Mouse (Mus musculus) embryo, embryonic 11 days (tissue): ENCODE results near the gene Pds5b.
"Not testable (repeated sequence)": the region's sequence is repeated elsewhere in the genome, so short reads cannot be mapped to it uniquely, and the experiment has no call there.

Experiments
- DNase-seq: peaks from one replicate; pipeline ENCODE4 v3.0.0-alpha.2; 2015

The Pds5b gene

DNA sequence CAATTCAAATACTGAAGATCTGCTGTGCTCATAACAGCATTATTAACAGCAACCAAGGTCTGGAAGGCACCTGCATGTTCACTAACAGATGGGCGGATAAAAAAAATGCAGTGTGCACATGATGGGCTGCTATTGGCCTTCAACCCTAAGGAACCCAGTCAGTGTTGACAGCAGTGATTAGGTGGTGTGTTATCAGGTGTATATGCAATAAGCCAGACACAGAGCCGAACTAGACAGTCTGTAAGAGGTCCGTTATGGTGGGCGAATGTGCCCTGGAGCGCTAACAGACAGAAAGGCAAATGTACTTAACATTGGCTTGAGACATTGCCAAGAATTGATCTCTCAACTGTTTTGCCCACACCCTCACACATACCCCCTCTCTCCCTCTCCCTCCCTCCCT lies 156.0 kb downstream of the Pds5b start:
- no peak for DNase-seq

DNA sequence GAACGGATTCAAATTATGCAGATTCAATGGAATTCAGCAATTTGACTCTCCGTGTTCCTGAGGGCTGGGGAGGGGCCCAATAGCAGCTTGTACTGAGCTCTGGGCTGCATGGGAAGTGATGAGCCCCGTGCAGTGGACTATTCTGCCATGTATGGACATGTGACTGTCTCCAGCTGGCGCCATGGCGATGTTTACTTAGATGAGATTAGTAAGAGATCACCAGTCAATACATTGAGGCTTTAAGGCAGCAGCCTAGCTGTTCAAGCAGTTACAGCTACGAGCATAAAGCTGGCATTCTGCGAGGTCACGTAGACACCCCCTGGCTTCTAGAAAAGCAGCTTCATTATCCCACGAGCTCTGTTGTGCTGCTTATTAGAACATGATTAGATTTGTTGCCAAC lies 157.2 kb downstream of the Pds5b start:
- no peak for DNase-seq

DNA sequence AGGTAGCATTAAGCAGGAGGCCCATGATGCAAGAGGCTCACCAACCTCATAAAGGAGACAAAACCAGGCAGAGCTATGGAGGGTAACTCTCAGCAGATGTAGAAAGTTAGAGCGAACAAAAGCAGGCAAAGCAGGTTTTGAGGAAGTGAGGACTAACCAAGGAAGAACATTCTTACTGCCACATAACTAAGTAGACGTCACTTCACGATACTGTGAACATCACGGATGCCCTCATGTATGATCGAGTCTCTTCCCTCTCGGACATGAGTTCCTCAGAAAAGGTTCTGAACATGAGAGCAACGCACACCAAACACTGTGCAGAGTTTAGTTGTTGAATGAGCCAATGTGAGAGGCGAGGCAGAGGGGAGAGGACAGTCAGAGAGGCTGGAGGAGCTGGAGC lies 163.2 kb downstream of the Pds5b start:
- DNase-seq, result no peak

DNA sequence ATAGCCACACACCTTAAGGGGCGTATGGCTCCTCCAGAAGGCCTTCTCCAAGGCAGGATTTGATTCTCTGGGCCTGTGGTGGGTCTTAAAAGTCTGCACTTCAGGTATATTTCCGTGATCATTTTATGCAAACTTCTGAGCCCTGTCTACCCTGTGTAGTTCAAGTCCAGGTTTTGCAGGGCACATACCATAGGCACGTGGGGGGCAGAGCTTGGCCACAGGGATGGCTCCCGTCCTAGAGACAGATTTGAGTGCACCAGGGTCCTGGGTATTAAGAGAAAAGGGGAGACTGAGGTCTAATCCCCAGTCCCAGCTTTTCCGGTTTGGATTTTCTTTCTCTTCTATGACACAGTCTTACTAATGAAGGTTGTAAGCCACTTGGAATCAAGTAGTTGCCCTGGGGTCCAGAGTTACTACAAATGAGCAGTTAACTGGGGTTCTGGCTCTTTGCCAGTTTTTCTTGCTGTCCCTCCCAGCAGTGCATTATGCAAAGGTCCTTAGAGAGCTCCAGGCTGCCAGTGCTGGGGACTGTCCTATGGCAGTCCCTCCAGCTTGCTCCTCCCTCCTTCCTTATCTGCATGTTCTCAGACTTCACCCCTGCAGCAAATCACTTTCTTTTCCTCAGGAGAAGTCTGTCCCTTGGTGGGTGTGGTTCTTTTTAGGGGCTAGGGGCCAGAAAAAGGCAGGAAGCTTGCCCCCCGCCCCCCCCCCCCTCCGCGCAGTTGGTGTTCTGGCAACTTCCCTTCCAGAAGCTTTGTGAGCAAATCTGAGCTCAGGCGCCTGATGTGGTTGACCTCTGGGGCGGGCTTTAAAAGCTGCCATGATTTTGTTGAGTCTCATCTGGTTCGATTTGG lies 166.4 kb downstream of the Pds5b start:
- DNase-seq, result peak; percentile 77

DNA sequence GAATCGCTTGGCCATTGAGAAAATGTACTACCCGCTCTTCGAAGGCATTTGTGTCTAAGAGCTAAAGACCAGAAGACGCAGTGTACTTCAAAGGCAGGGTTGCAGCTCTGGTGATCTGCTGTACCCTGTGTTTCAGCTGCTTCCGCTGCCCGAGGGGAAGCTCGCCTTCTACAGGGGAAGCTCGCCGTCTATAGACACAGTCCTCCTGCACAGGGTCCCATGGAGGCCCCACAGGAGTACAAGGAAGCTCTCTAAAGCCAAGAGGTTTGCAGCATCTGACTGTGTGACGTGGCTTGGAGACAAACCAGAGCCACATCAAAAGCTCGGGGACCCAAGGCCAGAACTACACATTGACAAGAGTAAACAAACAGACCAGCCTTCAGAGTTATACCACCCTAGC lies 167.1 kb downstream of the Pds5b start:
- peak; percentile 20 for DNase-seq

DNA sequence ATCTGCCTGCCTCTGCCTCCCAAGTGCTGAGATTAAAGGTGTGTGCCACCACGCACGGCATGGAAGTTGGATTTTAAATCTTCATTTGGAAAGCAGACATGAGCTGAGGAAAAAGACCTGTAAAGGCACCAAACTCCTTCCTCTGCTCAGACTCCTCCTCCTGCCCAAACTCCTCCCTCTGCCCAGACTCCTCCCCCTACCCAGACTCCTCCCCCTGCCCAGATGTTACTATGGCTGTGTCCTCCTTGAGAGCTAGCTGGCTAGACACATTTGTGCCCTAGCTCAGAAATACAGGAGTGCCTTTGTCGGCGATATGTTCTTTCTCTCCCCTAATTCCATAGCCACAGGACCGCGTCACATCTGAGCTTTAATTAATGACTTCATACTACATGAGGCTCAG lies 172.4 kb downstream of the Pds5b start:
- DNase-seq, result no peak

DNA sequence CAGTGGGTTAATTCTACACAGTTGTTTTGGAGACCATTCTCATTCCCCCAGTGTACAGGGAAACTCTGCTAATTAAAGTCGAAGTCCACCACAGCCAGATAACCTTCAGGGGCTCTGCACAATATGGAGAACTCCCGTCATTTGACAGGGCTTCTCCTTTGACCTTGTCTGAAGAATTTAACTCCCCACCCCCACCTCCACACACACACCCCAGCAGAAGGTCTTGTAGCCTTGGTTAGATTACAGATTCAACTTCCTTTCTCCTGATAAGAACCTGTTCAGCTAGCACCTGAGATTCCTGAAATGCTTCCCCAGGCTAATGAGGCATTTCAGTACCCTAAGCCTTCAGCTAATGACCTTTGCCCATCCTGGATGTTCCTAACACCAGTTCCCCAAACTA lies 177.3 kb downstream of the Pds5b start:
- DNase-seq, result no peak

DNA sequence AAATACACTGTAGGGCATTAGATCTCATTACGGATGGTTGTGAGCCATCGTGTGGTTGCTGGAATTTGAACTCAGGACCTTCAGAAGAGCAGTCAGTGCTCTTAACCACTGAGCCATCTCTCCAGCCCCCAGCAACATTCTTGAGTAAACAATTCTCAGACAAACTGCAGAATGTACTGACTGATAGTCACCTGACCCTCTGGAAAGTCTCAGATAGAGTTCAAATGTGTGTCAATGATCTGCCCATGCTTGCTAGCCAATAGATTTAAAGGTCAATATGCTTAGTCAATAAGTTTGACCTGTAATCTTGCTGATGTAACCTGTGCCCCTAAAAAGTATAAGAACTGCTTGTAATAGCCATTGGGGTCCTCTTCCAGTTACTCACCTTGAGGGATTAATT lies 178.6 kb downstream of the Pds5b start:
- DNase-seq, result not testable (repeated sequence)

DNA sequence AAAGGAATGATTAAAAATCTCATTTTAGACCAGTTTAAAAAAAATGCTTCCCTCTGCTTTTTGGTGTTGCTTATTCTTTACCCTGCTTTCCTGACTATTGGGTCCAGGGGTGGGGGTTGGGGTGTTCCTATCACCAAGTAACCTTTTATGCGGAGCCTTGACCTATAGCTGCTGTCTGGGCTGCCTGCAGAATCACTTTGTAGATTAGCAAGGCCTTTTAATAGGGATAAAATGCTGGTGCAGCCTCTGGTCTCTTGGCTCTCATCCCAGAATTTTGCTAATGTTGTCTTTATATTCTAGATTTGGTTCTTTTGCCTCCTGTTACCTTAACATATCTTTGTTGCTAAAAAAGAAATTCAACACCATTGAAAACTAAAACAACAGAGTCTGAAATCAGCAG lies 181.0 kb downstream of the Pds5b start:
- no peak for DNase-seq

DNA sequence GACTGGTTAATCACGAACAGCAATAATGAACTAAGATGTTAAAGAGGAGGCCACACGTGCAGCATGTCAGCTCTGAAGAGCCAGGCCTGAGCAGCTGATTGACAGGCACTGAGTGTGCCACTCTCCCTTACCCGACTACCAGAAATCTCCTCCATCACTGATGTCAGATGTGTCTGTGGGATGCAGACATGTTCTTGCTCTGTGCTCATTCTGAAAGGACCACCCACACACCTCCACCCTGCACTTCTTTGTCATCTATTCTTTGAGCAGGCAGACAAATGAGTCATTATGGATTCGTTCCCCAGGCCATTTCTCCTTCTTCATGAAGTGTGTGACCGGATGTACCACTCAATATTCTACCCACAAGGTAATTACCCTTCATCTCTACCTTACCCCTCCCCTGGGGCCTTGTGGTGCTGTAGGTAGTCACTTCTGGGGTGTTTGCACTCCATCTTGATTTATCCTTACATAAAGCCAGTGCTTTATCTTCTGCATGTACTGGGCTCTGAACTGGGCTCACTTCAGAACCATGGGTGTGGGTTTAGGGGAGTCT lies 186.2 kb downstream of the Pds5b start:
- no peak for DNase-seq
